Mouse (Mus musculus) forebrain, embryonic 11.5 days (tissue): ENCODE measurements around the gene Qtrt2. TPM values are rescaled to one million over a fixed set of nuclear protein-coding genes. Genes with fewer than 3 reads are reported as not detected.

ENCODE experiments used
- ATAC-seq: fragments of 200-750 bp; cut with Nextera tagmentation; replicated peaks from 2 replicates; pipeline ENCODE4 v1.8.0; 2017; ENCODE audit warnings: moderate TSS enrichment; ENCODE audit not compliant: low FRiP score
- DNase-seq: peaks from one replicate; pipeline ENCODE4 v3.0.0-alpha.2; 2017; ENCODE audit warnings: low spot score
- H3K27ac ChIP-seq: fragments of 300-500 bp; sonication (generic); 2 replicates; pipeline ENCODE4 v1.5.1; 2014; ENCODE audit warnings: low read depth, low read length
- H3K27me3 ChIP-seq: fragments of 300-500 bp; sonication (generic); 2 replicates; pipeline ENCODE4 v1.6.1; 2014; ENCODE audit warnings: mild to moderate bottlenecking, low read length, mixed read lengths; ENCODE audit not compliant: control insufficient read depth, insufficient read depth
- H3K36me3 ChIP-seq: fragments of 300-500 bp; sonication (generic); 2 replicates; pipeline ENCODE4 v1.6.1; 2014; ENCODE audit warnings: mild to moderate bottlenecking, low read length, moderate library complexity, mixed read lengths; ENCODE audit not compliant: control insufficient read depth, insufficient read depth
- H3K4me1 ChIP-seq: fragments of 300-500 bp; sonication (generic); replicated peaks from 2 replicates; pipeline ENCODE4 v1.6.1; 2014; ENCODE audit warnings: low read length, mixed read lengths; ENCODE audit not compliant: control insufficient read depth, insufficient read depth
- H3K4me2 ChIP-seq: fragments of 300-500 bp; sonication (generic); 2 replicates; pipeline ENCODE4 v1.6.1; 2014; ENCODE audit warnings: low read depth, mild to moderate bottlenecking, low read length, moderate library complexity, mixed read lengths; ENCODE audit not compliant: severe bottlenecking
- H3K4me3 ChIP-seq: fragments of 300-500 bp; sonication (generic); 2 replicates; pipeline ENCODE4 v1.5.1; 2014; ENCODE audit warnings: low read depth, low read length
- H3K9ac ChIP-seq: fragments of 300-500 bp; sonication (generic); 2 replicates; pipeline ENCODE4 v1.6.1; 2014; ENCODE audit warnings: low read length
- H3K9me3 ChIP-seq: fragments of 300-500 bp; sonication (generic); 2 replicates; pipeline ENCODE4 v1.6.1; 2016; ENCODE audit warnings: low read length, mixed read lengths; ENCODE audit not compliant: control insufficient read depth
- WGBS: fragments of 180-500 bp; shearing (Covaris S2); extraction: QIAGEN DNeasy Blood & Tissue Kit; methylation state at CpG from one replicate; pipeline ENCODE4 v1.1.7; 2014; 5-methylcytosine and 5-hydroxymethylcytosine counted together
- polyA plus RNA-seq: library from polyadenylated mRNA; unstranded; fragments of >200 nt; fragmentation: Nextera tagmentation; extraction: Ambion mirVana; gene quantifications from 2 replicates; pipeline ENCODE4 v1.2.1, GENCODE M21; 2014

The Qtrt2 gene
- polyA plus RNA-seq, 1 experiment from 2014 or later, result 47.4 TPM

- no peak for ATAC-seq
- H3K9ac ChIP-seq, result no peak overlapping the region
- no peaks in the 10 kb centered on the region for H3K36me3 ChIP-seq
- WGBS, result 97% methylated on average over 2 of the region's 2 CpGs
- no peak overlapping the region for H3K4me2 ChIP-seq
- DNase-seq, result no peak
- no peak overlapping the region for H3K27ac ChIP-seq
- no peaks in the 10 kb centered on the region for H3K9me3 ChIP-seq
- H3K27me3 ChIP-seq, result no peaks in the 10 kb centered on the region
- H3K4me3 ChIP-seq, result no peak overlapping the region
- H3K4me1 ChIP-seq, result no peaks in the 10 kb centered on the region
Measured at GRCm38 (mm10) chr16:43882329-43882728, 44.3 kb downstream of the Qtrt2 start.

- ATAC-seq, result no peak
- no peaks in the 10 kb centered on the region for H3K36me3 ChIP-seq
- no peaks in the 10 kb centered on the region for H3K9me3 ChIP-seq
- DNase-seq, result no peak
- H3K9ac ChIP-seq, result no peak overlapping the region
- H3K27me3 ChIP-seq, result no peaks in the 10 kb centered on the region
- no peak overlapping the region for H3K4me2 ChIP-seq
- no peak overlapping the region for H3K27ac ChIP-seq
- no peaks in the 10 kb centered on the region for H3K4me1 ChIP-seq
- WGBS, result 58% methylated on average over 3 of the region's 3 CpGs
- no peak overlapping the region for H3K4me3 ChIP-seq
Measured at GRCm38 (mm10) chr16:43881636-43882035, 45.0 kb downstream of the Qtrt2 start.

GRCm38 (mm10) chr16:43879769-43880168 is 46.8 kb downstream of the Qtrt2 start:
- WGBS, result 91% methylated on average over 6 of the region's 6 CpGs
- Histone ChIP-seq H3K4me3 (no peak overlapping the region), H3K4me1 (no peaks in the 10 kb centered on the region), H3K9me3 (no peaks in the 10 kb centered on the region), H3K36me3 (no peaks in the 10 kb centered on the region; the same call in 1 of the 2 replicates), H3K9ac (no peak overlapping the region), H3K27me3 (no peaks in the 10 kb centered on the region), H3K27ac (no peak overlapping the region), H3K4me2 (no peak overlapping the region)
- ATAC-seq (no peak), DNase-seq (no peak)

- WGBS, result 94% methylated on average over 7 of the region's 7 CpGs
- Histone ChIP-seq H3K36me3 (no peaks in the 10 kb centered on the region; the same call in 1 of the 2 replicates), H3K4me3 (no peak overlapping the region), H3K4me1 (no peaks in the 10 kb centered on the region), H3K27ac (no peak overlapping the region), H3K27me3 (no peaks in the 10 kb centered on the region), H3K9ac (no peak overlapping the region), H3K4me2 (no peak overlapping the region), H3K9me3 (no peaks in the 10 kb centered on the region)
- DNase-seq (no peak), ATAC-seq (no peak)
Measured at GRCm38 (mm10) chr16:43871419-43871818, 55.2 kb downstream of the Qtrt2 start.

- H3K27ac ChIP-seq, result no peak overlapping the region
- DNase-seq, result no peak
- H3K27me3 ChIP-seq, result no peaks in the 10 kb centered on the region
- no peak overlapping the region for H3K9ac ChIP-seq
- no peaks in the 10 kb centered on the region for H3K4me1 ChIP-seq
- H3K4me3 ChIP-seq, result no peak overlapping the region
- ATAC-seq, result no peak
- H3K9me3 ChIP-seq, result no peaks in the 10 kb centered on the region
- no peaks in the 10 kb centered on the region for H3K36me3 ChIP-seq
- no peak overlapping the region for H3K4me2 ChIP-seq
Measured at GRCm38 (mm10) chr16:43869805-43870204, 56.8 kb downstream of the Qtrt2 start.

GRCm38 (mm10) chr16:43860624-43861023 is 66.0 kb downstream of the Qtrt2 start:
- DNase-seq (no peak), ATAC-seq (no peak)
- Histone ChIP-seq H3K36me3 (no peaks in the 10 kb centered on the region; the same call in 1 of the 2 replicates), H3K4me2 (no peak overlapping the region), H3K9me3 (no peaks in the 10 kb centered on the region), H3K27ac (no peak overlapping the region), H3K4me3 (no peak overlapping the region), H3K9ac (no peak overlapping the region), H3K4me1 (no peaks in the 10 kb centered on the region), H3K27me3 (no peaks in the 10 kb centered on the region)
- WGBS, result 86% methylated on average over 6 of the region's 6 CpGs

GRCm38 (mm10) chr16:43858941-43859476 is 67.6 kb downstream of the Qtrt2 start:
- Histone ChIP-seq H3K9ac (no peak overlapping the region), H3K9me3 (no peaks in the 10 kb centered on the region), H3K4me2 (no peak overlapping the region), H3K4me3 (no peak overlapping the region), H3K27me3 (no peaks in the 10 kb centered on the region), H3K27ac (no peak overlapping the region), H3K4me1 (no peaks in the 10 kb centered on the region), H3K36me3 (no peaks in the 10 kb centered on the region; the same call in 1 of the 2 replicates)
- WGBS, result 89% methylated on average over 5 of the region's 5 CpGs
- ATAC-seq (no peak), DNase-seq (no peak)

GRCm38 (mm10) chr16:43849839-43850238 is 76.8 kb downstream of the Qtrt2 start:
- Histone ChIP-seq H3K27me3 (no peaks in the 10 kb centered on the region), H3K9ac (no peak overlapping the region), H3K36me3 (no peaks in the 10 kb centered on the region), H3K4me1 (no peaks in the 10 kb centered on the region), H3K9me3 (no peaks in the 10 kb centered on the region), H3K27ac (no peak overlapping the region), H3K4me2 (no peak overlapping the region), H3K4me3 (no peak overlapping the region)
- DNase-seq (no peak), ATAC-seq (no peak)
- WGBS, result 70% methylated on average over 1 of the region's 1 CpGs

GRCm38 (mm10) chr16:43841236-43841635 is 85.4 kb downstream of the Qtrt2 start:
- H3K27ac ChIP-seq, result no peak overlapping the region
- H3K36me3 ChIP-seq, result no peaks in the 10 kb centered on the region
- no peak for DNase-seq
- H3K27me3 ChIP-seq, result no peaks in the 10 kb centered on the region
- no peak overlapping the region for H3K9ac ChIP-seq
- 78% methylated on average over 1 of the region's 1 CpGs for WGBS
- ATAC-seq, result no peak
- H3K4me3 ChIP-seq, result no peak overlapping the region
- no peaks in the 10 kb centered on the region for H3K9me3 ChIP-seq
- no peaks in the 10 kb centered on the region for H3K4me1 ChIP-seq
- H3K4me2 ChIP-seq, result no peak overlapping the region
